Mouse (Mus musculus) kidney, embryonic 14.5 days (tissue): ENCODE results near the gene Prr15. TPM values are rescaled to one million over a fixed set of nuclear protein-coding genes. Genes with fewer than 3 reads are reported as not detected.

Experiments used
- polyA plus RNA-seq: library from polyadenylated mRNA; unstranded; fragments of >200 nt; fragmentation: Nextera tagmentation; extraction: Ambion mirVana; gene quantifications from 2 replicates; pipeline ENCODE4 v1.2.1, GENCODE M21; 2014

Gene Prr15
- polyA plus RNA-seq, 1 experiment from 2014 or later = 6.4 TPM

Other genes starting within 250 kb of the Prr15 start
- 2.3 and 2.7 TPM in 2 replicates for gene Wipf3, start 103.8 kb downstream of the Prr15 start, polyA plus RNA-seq
- 5.2 and 6.3 TPM in 2 replicates for gene Scrn1, start 240.7 kb downstream of the Prr15 start, polyA plus RNA-seq